Mouse (Mus musculus) erythroblast, embryonic 14.5 days (primary cell): ENCODE data around the gene Lhb. TPM values are rescaled to one million over a fixed set of nuclear protein-coding genes. Genes with fewer than 3 reads are reported as not detected.

Experiments
- H3K27me3 ChIP-seq: 2 replicates; pipeline ENCODE4 v1.6.1; 2012; ENCODE audit warnings: inconsistent platforms; ENCODE audit not compliant: control insufficient read depth
- H3K36me3 ChIP-seq: 2 replicates; pipeline ENCODE4 v1.6.1; 2012; ENCODE audit warnings: mild to moderate bottlenecking, inconsistent platforms; ENCODE audit not compliant: control insufficient read depth
- H3K4me1 ChIP-seq: 2 replicates; pipeline ENCODE4 v1.6.1; 2012; ENCODE audit warnings: inconsistent platforms; ENCODE audit not compliant: control insufficient read depth
- H3K4me3 ChIP-seq: replicated peaks from 2 replicates; pipeline ENCODE3; 2012; ENCODE audit warnings: moderate library complexity, mild to moderate bottlenecking, inconsistent platforms
- H3K9me3 ChIP-seq: 2 replicates; pipeline ENCODE4 v1.6.1; 2012; ENCODE audit warnings: low read length, inconsistent platforms, mixed read lengths; ENCODE audit not compliant: control insufficient read depth
- GATA1 ChIP-seq: IDR thresholded peaks from 2 replicates; pipeline ENCODE4 v1.6.1; 2012; ENCODE audit warnings: low read length, inconsistent platforms, mixed read lengths
- TAL1 ChIP-seq: IDR thresholded peaks from 3 replicates; pipeline ENCODE4 v1.6.1; 2012; ENCODE audit warnings: low read length, inconsistent platforms, mixed read lengths
- polyA plus RNA-seq: library from polyadenylated mRNA; stranded (reverse); fragments of >175 nt; gene quantifications from 2 replicates; pipeline ENCODE4 v1.2.3, GENCODE M21; 2012

Lhb gene
- polyA plus RNA-seq, 1 experiment = not detected

DNA sequence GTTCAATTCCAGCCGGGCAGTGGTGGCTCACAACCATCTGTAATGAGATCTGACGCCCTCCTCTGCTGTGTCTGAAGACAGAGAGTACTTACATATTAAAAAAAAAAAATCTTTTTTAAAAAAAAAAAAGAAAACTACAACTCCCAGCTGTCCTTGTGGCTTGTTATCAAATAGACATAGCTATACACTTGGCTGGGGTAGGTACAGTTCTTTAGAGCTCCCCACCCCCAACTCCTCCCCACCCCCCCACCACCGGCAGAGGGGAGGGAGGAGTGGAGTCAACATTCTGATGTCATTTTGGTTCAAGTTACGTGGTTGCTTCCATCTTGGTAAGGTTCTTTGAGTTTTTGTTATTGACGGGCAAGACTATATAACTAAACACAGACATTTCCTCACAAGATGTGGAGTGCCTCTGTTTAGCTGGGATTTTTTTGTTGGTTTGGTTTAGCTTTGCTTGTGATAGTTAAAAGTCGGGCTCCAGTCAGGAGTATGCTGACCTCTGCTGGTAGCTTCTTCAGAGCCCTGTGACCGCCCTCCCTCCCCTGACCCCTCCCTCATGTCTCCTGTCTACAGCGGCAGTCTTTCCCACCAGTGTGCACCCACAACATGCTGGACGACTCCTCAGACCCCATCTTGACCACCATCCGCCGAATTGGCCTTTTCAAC is 26.8 kb downstream of the Lhb start:
- H3K9me3 ChIP-seq = no peaks in the 10 kb centered on the region
- TF ChIP-seq TAL1 (no peak), GATA1 (no peak)

GRCm38 (mm10) chr7:45449974-45450373 is 29.4 kb downstream of the Lhb start:
- no peak overlapping the region for H3K4me3 ChIP-seq
- H3K4me1 ChIP-seq = peaks cover 34% of the 10 kb centered on the region
- no peaks in the 10 kb centered on the region; the same call in 1 of the 2 replicates for H3K27me3 ChIP-seq
- H3K9me3 ChIP-seq = no peaks in the 10 kb centered on the region
- peaks cover 8% of the 10 kb centered on the region for H3K36me3 ChIP-seq
- no peak for TF ChIP-seq GATA1
- no peak for TF ChIP-seq TAL1

More for the DNA sequence above, 26.8 kb downstream of the Lhb start:
- Histone ChIP-seq H3K4me1 (peaks cover 30% of the 10 kb centered on the region), H3K4me3 (peak overlapping the region; percentile 44), H3K36me3 (no peaks in the 10 kb centered on the region), H3K27me3 (no peaks in the 10 kb centered on the region)

GRCm38 (mm10) chr7:45451344-45451982 is 30.8 kb downstream of the Lhb start:
- peaks cover 17% of the 10 kb centered on the region for H3K36me3 ChIP-seq
- H3K4me3 ChIP-seq = peak overlapping the region; percentile 6
- H3K27me3 ChIP-seq = no peaks in the 10 kb centered on the region; the same call in 1 of the 2 replicates
- peaks cover 40% of the 10 kb centered on the region for H3K4me1 ChIP-seq
- H3K9me3 ChIP-seq = no peaks in the 10 kb centered on the region
- TF ChIP-seq TAL1 (no peak), GATA1 (no peak)

GRCm38 (mm10) chr7:45454971-45455370 is 34.4 kb downstream of the Lhb start:
- no peak for TF ChIP-seq GATA1
- no peak for TF ChIP-seq TAL1
- Histone ChIP-seq H3K36me3 (peaks cover 45% of the 10 kb centered on the region), H3K4me1 (peaks cover 47% of the 10 kb centered on the region), H3K9me3 (no peaks in the 10 kb centered on the region), H3K27me3 (no peaks in the 10 kb centered on the region; the same call in 1 of the 2 replicates), H3K4me3 (no peak overlapping the region)

- H3K4me1 ChIP-seq = peaks cover 56% of the 10 kb centered on the region
Observed at GRCm38 (mm10) chr7:45455932-45456696, 35.5 kb downstream of the Lhb start.

DNA sequence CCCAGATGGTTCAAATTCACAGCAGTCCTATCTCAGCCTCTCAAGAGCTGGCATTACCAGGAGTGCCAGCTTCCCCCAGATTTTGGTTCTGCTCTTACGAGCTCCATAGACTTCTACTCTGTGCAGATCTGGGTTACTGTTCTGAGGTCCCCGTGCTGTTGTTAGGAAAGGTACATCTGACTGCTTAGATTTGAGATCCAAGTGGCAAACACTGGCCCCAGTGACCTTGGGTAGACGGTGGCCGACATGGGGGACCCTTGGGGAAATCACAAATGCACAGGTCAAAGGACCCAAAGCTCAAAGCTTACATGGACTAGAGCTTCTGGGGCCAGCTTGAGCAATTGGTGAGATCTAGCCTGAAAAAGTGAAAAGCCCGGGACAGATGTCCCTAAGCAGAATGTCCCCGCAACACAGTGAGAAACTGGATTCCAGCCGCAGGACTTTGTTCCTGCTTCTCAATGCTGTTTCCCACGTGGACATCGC is 36.1 kb downstream of the Lhb start:
- Histone ChIP-seq H3K9me3 (no peaks in the 10 kb centered on the region), H3K27me3 (no peaks in the 10 kb centered on the region; the same call in 1 of the 2 replicates), H3K4me1 (peaks cover 56% of the 10 kb centered on the region), H3K36me3 (peaks cover 59% of the 10 kb centered on the region), H3K4me3 (peak overlapping the region; percentile 58)
- TF ChIP-seq TAL1 (no peak), GATA1 (no peak)

More at GRCm38 (mm10) chr7:45455932-45456696, 35.5 kb downstream of the Lhb start:
- H3K4me3 ChIP-seq = peak overlapping the region; percentile 15
- peaks cover 53% of the 10 kb centered on the region for H3K36me3 ChIP-seq
- H3K9me3 ChIP-seq = no peaks in the 10 kb centered on the region
- H3K27me3 ChIP-seq = no peaks in the 10 kb centered on the region; the same call in 1 of the 2 replicates
- TF ChIP-seq TAL1 (no peak), GATA1 (no peak)

- peaks cover 65% of the 10 kb centered on the region for H3K36me3 ChIP-seq
- TF ChIP-seq TAL1 (no peak), GATA1 (no peak)
- H3K4me1 ChIP-seq = peaks cover 58% of the 10 kb centered on the region
- peak overlapping the region; percentile 58 for H3K4me3 ChIP-seq
- H3K9me3 ChIP-seq = no peaks in the 10 kb centered on the region
- no peaks in the 10 kb centered on the region; the same call in 1 of the 2 replicates for H3K27me3 ChIP-seq
Observed at GRCm38 (mm10) chr7:45457204-45458060, 36.8 kb downstream of the Lhb start.
